Mouse (Mus musculus): ENCODE measurements around the gene Itgav.

Gene Itgav

DNA sequence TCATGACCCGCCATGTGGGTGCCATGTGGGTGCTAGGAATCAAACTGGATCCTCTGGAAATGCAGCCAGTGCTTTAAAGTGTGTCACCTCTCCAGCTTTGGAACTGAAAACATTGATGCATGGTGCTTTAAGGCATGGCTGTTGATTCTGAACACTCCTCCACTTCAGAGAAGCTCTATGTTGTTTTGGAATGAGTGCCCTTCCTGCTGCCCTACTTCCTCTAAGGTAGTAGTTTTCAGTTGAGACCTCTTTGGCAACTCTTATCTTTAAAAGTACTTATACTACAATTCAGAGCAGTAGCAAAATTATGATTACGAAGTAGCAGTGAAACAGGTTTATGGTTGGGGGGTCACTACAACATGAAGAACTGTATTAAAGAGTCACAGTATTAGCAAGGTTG lies 18.6 kb downstream of the Itgav start:
- in situ Hi-C loops (cut with MboI, MseI): no loop called here

DNA sequence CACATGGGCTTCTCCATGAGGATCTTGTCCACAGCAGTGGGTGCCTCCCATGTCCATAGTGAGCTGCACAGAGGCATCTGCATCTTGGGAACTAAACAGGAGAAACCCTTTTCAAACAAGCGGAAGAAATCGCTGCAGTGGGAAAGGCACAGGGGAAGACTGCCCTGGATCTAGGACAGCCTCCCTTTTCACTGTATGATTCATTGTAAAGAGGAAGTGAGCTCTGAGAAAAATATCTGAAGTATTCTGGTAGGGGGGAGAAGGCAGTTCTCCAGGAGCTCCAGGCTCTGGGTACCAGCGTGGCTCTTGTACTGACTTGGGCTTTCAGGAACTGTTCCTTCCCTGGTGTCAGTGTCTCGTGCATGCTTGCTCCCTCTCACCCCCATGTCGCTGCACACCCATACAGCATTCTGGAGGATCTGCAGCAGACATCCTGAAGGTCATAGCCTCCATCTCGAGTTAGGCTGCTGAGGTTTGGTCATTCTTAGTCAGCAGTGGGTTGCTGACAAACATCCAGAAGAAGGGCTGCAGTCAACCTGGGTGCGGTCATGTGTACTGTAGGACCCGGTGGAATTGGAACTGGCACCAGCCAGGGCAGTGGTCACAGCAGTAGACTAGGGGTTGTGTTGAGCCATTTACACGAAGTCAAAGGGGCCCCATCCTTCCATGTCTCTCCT lies 20.2 kb downstream of the Itgav start:
- in situ Hi-C loops (cut with MboI, MseI): no loop called here

DNA sequence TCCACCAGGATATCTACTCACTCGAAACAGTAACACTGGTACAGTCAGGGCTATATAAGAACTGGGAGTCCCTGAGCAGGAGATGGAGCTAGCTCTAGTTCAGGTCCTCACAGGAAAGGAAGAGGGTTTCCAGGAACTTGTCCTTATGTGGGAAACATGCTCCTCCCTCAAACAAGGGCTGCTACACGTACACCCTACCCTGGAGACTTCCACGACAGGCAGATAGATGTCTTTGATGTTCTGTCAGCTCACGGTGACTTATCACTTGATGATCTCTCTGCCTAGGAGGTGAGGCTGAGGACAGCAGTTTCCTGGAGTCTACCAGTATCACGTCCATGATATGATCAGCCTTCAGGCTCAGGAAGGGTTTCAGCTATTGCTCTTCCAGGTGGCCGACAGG lies 21.1 kb downstream of the Itgav start:
- in situ Hi-C loops (cut with MboI, MseI): no loop called here

DNA sequence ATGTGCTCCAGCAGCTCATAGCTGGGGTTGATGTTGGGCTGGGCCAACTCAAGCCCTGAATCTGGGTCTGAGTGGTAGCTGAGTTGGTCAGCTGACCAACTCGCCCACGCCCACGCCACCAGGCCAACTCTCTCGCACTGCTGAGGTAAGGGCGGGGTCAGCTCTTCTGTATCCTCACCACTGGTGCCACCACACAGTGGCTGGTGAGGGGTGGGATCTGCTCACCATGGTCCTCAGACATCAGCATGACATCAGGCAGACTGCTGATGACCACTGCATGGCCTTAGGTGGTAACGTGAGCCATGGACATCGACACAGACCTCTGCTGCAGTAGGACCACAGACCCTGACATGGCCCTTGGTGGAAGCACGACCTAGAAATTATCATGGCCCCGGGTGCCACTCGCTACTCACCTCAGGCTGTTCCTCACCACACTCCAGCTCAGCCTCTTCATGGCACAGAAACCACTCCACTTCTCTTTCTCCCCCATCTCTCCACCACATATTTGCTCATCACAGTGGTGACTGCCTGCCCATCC lies 24.5 kb downstream of the Itgav start:
- in situ Hi-C loops (cut with MboI, MseI): no loop called here

DNA sequence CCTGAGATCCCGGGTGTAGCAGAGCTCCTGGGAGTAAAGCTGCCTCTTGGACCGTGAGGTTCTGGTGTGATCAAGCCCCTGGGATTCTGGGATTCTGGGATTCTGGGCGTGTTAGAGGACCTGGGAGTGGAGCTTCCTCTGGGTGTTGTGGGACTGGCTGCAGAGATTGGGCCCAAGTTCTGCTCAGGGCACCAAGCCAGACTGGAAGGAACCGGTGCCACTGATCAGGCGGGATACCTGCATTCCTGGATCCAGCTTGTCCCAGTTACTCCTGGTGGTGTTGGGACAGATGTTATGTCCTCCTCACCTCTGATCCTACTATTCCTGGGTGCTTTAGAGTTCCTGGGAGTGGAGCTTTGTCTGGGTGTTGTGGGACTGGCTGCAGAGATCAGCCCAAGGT lies 28.8 kb downstream of the Itgav start:
- in situ Hi-C loops (cut with MboI, MseI): no loop called here

DNA sequence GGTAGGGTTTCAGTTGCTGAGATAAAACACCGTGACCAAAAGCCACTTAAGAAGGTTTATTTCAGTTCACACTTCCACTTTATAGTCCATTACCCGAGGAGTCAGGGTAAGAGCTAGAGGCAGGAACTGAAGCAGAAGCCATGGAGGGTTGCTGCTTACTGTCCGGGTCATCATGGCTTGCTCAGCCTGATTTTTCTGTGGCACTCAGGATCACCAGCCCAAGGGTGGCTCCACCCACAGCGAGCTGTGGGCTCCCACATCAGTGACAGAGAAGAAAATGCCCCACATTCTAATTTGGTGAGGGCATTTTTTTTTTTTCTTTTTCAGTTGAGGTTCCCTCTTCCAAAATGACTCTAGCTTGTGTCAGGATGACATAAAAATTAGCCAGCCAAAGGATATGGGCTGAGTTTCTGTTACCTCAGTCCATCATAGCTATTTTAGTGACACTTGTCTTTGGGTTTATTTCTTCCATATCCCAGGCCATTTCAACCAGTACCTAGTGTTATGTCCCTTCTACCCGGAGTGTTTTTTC lies 30.2 kb downstream of the Itgav start:
- in situ Hi-C loops (cut with MboI, MseI): no loop called here

DNA sequence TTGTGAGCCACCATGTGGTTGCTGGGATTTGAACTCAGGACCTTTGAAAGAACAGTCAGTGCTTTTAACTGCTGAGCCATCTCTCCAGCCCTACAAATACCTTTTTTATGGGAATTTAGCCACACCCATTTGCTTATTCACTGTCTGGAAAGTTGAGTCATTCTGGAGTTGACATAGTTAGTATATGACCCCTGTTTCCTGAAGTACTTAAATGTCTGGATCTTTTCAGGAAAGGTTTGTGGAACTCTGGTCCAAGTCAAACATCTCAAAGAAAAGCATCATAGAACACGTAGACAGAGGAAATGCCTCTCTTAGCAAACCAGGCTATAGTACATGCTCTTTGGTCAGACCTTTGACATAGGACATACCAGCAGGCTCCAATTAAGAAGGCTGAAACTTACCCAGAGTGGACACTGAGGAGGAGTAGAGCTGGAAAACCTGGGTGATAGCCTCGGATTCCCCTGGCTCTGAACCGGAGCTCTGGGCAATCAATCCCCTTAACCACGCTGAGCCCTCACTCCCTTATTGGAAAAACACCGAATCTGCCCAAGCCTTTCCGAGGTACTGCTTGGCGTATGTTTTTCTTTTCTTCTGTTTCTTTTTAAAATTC lies 34.5 kb downstream of the Itgav start:
- in situ Hi-C loops (cut with MboI, MseI): no loop called here

DNA sequence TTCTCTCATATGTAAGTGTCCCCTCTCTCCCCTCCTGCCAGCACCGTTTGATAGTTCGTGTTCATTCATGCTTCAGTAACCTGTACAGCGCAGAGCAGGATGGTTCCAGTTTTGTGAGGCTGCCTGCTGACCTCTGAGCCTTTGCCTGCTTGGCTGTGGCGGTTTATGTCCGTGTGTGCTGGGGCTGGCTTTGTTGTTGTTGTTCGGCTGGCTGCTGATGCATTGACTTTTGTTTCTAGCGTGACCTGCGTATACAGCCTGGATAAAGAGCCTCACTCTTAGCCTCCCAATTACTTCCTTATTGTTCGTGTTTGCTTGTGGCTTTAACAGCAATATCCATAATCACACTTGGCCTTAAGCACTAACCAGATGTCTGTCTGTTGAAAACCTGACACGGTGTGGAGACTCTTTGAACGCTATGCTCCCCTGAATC lies 35.0 kb downstream of the Itgav start:
- in situ Hi-C loops (cut with MboI, MseI): no loop called here

DNA sequence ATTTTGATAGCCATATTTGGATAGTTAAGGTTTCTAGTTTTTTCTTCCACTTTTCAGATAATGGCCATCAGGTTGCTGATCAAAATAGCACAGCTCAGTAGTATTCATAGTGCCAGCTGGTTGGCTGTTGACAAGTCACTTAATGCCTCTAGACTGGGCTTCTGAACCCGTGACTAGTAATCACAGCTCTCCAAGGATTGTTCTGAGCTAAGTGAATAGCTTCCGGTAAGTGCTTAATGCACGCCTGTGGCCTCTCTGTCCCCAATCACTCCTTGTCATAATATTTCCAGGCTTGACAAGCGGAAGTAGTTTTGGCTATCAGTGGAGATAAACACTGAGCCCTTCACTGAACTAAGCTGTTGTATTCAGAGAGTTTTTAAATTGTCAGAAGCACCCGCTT lies 35.5 kb downstream of the Itgav start:
- in situ Hi-C loops (cut with MboI, MseI): no loop called here

DNA sequence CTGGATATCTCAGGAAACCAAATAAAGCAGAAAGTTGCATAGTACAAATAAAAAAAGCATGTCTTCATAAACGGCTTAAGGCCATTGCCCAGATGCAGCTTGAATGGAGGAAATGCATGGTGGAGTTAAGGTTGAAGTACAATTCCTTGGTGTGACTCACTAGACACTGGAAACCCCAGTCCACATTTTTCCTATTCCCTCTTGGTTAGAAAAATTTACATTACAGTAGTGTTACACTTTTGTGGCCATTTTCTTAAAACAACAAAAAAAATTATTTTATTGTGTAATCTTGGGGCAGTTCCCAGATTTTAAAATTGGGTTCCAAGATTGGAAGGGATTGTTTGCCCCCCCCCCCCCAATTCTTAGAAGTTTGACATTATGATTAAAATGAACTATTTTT lies 35.9 kb downstream of the Itgav start:
- in situ Hi-C loops (cut with MboI, MseI): no loop called here

DNA sequence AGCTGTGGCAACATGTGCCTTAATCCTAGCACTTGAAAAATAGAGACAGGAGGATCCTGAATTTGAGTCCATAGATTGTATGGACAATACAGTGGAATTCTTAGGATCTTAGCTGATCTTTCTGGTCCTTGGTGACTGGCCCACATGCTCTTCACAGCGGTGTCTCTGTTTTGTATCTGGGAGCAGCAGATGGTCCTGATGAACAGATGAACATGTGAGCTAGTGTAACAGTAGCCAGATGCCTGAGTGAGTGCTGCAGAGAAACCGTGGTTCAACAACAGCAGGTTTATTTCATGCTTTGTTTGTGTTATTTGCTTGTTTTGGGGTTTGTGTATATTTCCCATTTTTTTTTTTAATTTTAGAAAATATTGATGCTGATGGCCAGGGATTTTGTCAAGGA lies 37.3 kb downstream of the Itgav start:
- in situ Hi-C loops (cut with MboI, MseI): no loop called here

DNA sequence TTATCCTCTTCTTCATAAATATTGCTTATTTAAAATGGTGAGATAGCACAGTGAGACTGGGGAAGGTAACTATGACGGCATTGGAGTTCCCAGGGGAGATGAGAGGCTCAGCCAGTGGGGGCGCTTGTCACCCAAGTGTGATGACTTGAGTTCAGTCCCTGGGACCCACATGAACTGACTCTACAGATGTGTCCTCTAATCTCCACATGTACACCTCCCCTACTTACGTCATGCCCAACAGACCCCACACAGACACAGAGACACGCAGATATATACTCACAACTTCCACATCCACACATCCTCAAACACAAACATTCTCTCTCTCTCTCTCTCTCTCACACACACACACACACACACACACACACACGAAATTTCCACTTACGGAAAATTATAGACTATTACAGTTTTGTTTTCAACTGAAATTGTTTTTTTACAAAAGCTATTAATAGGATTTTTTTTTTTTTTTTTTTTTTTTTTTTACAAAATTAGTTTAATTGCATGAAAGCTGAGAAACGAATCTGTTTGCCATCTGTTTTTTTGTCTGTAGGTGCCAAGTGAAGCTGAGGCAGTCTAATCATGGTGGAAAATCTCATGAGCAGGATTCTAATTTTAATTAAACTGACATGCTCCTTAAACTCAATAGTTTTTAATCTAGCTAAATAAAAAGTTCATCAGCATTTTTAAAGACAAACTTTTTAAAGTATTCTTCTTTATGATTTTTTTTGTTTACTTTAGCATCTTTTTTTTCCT lies 38.1 kb downstream of the Itgav start:
- in situ Hi-C loops (cut with MboI, MseI): no loop called here

DNA sequence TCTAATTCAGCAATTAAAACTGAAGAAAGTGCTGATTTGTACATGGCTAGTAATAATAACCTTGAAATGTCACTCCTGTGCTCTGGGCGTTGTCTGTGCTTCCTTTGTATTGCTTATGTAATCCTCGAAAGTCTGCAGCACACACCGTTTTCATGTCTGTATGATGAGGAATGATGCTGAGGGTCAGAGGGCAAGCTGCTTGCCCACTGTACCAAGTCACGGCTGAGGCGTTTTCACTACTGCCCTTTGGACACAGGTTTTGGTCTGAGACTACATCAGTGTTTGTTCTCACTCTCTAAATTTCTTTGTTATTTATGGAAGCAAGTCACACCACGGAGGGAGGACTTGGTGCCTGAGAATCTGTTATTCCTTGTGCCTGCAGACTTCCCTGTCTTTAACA lies 41.9 kb downstream of the Itgav start:
- in situ Hi-C loops (cut with MboI, MseI): no loop called here

DNA sequence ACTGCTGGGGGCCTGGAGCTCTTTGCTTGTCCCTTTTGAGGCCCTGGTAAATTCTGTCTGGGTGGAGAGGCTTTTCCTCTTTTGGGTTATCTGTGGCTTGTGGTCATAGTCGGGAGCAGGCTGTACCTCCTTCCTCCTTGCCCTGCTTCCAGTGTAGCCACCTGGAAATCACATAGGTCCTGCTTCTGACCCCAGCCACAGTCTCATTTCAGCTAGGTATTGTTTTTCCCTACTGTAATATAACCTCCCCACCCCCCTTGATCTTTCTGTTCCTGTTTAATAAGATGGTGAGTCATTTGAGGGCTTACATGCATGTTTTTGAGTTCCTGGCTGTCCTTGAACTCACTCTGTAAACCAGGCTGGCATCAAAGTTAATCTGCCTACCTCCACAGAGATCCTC lies 42.7 kb downstream of the Itgav start:
- in situ Hi-C loops (cut with MboI, MseI): no loop called here

DNA sequence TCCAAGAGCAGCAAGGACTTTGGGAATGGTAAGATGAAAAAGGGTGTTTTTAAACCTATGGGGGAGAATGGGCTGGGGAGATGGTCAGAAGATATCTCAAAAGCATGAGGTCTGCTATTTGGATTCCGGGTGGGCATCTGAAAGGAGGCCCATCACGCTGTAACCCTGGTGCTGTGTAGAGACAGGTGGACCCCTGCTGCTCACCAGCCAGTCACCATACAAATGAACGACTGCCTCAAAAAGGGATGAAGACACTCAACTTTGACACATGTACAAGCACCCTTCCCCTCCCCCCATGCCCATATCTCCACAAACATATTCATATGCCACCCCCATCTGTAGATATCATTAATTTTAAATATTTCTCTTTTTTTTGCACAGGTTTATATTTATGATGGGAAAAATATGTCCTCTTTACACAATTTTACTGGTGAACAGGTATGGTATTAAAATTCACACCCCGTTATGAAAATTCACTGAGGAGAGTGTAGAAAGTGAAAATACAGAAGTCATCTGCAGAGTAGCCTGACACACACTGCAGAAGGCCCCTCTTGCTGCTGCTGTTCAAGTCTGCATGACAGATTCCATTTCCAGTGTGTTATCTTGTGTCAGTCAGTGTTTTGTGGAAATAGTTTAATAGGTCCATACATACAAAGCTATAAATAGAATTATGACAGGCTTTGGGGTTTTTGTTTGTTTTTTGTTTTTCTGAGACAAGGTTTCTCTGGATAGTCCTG lies 44.3 kb downstream of the Itgav start:
- in situ Hi-C loops (cut with MboI, MseI): no loop called here

DNA sequence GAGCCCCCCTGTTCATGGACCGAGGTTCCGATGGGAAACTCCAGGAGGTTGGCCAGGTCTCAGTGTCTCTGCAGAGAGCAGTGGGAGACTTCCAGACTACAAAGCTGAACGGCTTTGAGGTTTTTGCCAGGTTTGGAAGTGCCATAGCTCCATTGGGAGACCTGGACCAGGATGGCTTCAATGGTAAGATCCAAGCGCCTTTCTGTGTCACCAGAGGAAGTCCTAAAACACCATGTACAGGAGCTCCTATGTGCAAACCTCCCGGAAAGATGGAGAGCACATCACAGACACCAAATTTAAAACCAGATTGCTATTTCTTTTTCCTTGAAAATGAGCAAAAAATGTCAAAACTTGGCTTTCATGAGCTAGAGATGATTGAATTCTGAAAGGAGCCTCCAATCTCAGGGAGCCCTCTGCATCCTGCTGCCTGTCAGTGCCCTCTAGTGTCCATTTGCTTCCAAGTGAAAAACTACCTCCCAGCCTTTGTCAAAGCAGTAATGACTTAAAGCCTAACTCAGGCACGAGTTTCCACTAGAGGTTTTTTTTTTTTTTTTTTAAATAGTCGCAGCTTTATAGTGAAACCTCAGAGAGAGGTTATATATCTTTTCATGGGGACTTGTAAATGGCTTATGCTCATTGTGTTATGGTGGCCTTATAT lies 47.1 kb downstream of the Itgav start:
- in situ Hi-C loops (cut with MboI, MseI): loop anchor here in 1 of 2 experiments (5.0 kb wide), 1 partner anchor 109 kb away; no protein-coding TSS in a partner anchor

DNA sequence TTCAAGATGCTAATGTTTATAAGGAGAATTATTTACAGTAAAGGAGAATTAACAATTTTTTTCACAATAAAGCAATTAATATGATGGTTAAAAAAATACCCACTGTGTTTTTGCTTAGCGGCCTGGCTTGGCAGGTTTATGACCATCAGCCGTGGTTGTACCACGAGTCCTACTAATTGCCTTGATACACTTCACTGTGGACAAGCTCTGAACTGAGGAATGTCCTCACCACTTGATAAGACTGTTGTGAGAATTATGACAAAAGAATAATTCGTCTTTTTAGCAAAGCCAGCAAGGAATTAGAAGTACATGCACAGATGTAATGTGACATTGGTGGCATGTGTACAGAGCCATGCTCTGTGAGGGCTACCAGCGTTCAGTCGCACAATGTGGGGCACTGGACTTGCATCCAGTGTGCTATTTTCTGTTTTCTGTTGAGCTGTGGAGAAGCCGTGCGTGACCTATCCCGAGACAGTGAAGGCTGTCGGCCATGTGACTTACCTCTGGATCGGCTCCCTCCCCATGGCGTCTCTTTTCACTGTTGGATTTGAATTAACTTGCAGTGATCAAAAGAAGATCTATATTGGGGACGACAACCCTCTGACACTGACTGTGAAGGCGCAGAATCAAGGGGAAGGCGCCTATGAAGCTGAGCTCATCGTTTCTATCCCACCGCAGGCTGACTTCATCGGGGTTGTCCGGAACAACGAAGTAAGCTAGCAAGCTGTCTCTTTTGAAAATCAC lies 67.3 kb downstream of the Itgav start:
- in situ Hi-C loops (cut with MboI, MseI): loop anchor here in 1 of 2 experiments (25.0 kb wide), 1 partner anchor 896 kb away; the partner anchor contains the start of genes Gm28635, Med19 and Tmx2

DNA sequence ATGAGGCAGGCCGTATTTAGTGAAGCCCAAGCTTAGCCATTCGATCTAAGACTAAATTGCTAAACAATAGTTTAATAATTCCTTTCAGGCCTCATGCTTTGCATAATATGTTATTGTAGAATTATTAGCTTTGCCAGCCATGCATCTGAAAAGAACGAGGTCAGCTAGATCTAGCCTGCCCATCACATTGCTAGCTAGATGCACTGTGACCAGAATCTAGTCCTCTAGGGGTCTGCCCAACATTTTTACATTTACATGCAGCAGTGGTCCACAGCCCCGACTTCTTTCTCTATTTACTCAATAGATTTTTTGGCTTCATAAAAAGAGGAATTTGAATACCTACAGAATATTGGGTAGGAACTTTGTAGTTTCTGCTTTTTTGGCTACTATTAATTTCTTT lies 67.9 kb downstream of the Itgav start:
- in situ Hi-C loops (cut with MboI, MseI): loop anchor here in 1 of 2 experiments (25.0 kb wide), 1 partner anchor 895 kb away; the partner anchor contains the start of genes Gm28635, Med19 and Tmx2

DNA sequence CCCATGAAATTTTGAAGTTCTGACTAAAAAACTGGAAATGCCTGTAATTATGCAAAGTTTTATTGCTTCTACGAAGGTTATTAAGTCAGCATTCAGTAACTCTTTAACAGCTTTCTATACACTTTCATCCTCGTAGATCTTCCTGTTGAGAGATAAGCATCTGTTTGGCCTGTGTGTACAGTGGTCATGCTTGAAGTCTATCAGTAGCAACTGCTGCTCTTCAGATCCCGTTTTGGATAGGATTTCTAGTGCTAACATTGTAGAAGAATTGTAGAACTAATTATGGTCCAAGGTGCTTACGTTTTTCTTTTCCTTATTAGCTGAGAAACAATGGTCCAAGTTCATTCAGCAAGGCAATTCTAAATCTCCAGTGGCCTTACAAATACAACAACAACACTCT lies 71.6 kb downstream of the Itgav start:
- in situ Hi-C loops (cut with MboI, MseI): loop anchor here in 1 of 2 experiments (25.0 kb wide), 1 partner anchor 892 kb away; the partner anchor contains the start of genes Gm28635, Med19 and Tmx2

Measured in T-helper 17 cell (primary cell).